Mouse (Mus musculus) liver, embryonic 15.5 days (tissue): ENCODE measurements around the gene Fam72a. TPM values are rescaled to one million over a fixed set of nuclear protein-coding genes. Genes with fewer than 3 reads are reported as not detected.

Experiments
- ATAC-seq: fragments of 200-750 bp; cut with Nextera tagmentation; 2 replicates; pipeline ENCODE4 v1.8.0; 2017; ENCODE audit warnings: moderate number of reproducible peaks, mild to moderate bottlenecking, moderate library complexity; ENCODE audit not compliant: insufficient read depth
- H3K27ac ChIP-seq: fragments of 300-500 bp; sonication (generic); replicated peaks from 2 replicates; pipeline ENCODE4 v1.5.1; 2015; ENCODE audit warnings: mild to moderate bottlenecking, inconsistent platforms
- H3K27me3 ChIP-seq: fragments of 300-500 bp; sonication (generic); 2 replicates; pipeline ENCODE4 v1.6.1; 2015; ENCODE audit warnings: mild to moderate bottlenecking, inconsistent platforms
- H3K36me3 ChIP-seq: fragments of 300-500 bp; sonication (generic); replicated peaks from 2 replicates; pipeline ENCODE4 v1.6.1; 2015; ENCODE audit warnings: moderate library complexity, mild to moderate bottlenecking, inconsistent platforms
- H3K4me1 ChIP-seq: fragments of 300-500 bp; sonication (generic); replicated peaks from 2 replicates; pipeline ENCODE4 v1.6.1; 2015; ENCODE audit warnings: inconsistent platforms
- H3K4me2 ChIP-seq: fragments of 300-500 bp; sonication (generic); 2 replicates; pipeline ENCODE4 v1.6.1; 2015; ENCODE audit warnings: moderate library complexity, mild to moderate bottlenecking, inconsistent platforms
- H3K4me3 ChIP-seq: fragments of 300-500 bp; sonication (generic); replicated peaks from 2 replicates; pipeline ENCODE4 v1.5.1; 2015; ENCODE audit warnings: mild to moderate bottlenecking, inconsistent platforms
- H3K9ac ChIP-seq: fragments of 300-500 bp; sonication (generic); 2 replicates; pipeline ENCODE4 v1.6.1; 2015; ENCODE audit warnings: moderate library complexity, mild to moderate bottlenecking, inconsistent platforms
- H3K9me3 ChIP-seq: fragments of 300-500 bp; sonication (generic); replicated peaks from 2 replicates; pipeline ENCODE4 v1.6.1; 2016; ENCODE audit warnings: inconsistent platforms
- WGBS: fragments of 180-500 bp; shearing (Covaris S2); methylation state at CpG from one replicate; pipeline ENCODE4 v1.1.7; 2015; ENCODE audit warnings: mixed read lengths; ENCODE audit not compliant: insufficient replicate concordance; 5-methylcytosine and 5-hydroxymethylcytosine counted together
- polyA plus RNA-seq: library from polyadenylated mRNA; unstranded; fragments of >200 nt; fragmentation: Nextera tagmentation; extraction: Ambion mirVana; gene quantifications from 2 replicates; pipeline ENCODE4 v1.2.1, GENCODE M21; 2015

Gene Fam72a
- polyA plus RNA-seq, 1 experiment from 2014 or later: 1.5 TPM

DNA sequence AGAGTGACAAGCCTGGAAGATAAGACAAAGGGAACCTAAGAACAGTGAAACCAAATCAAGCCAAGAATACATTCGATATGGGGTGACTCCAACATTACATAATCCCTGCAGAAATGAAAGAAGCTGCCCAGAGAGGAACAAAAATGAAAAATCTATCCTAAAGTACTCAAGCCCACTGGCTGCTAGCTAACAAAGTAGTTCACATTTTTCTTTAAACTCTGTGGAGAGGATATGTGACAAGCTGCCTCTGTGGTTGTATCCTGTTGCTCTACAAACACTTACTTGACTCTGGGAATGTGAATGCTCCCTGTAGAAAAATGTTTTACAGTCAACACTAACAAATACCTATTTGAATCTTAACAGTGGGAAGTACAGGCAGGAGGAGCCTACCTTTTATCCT lies 26.0 kb upstream of the Fam72a start:
- no peak overlapping the region for H3K4me3 ChIP-seq
- WGBS: 56% methylated on average over 1 of the region's 1 CpGs
- ATAC-seq: no peak
- no peak overlapping the region for H3K27ac ChIP-seq
- H3K36me3 ChIP-seq: no peaks in the 10 kb centered on the region
- H3K4me1 ChIP-seq: no peaks in the 10 kb centered on the region; the same call in 1 of the 2 replicates
- no peaks in the 10 kb centered on the region for H3K27me3 ChIP-seq
- H3K9ac ChIP-seq: no peak overlapping the region
- no peaks in the 10 kb centered on the region for H3K9me3 ChIP-seq
- no peak overlapping the region for H3K4me2 ChIP-seq

DNA sequence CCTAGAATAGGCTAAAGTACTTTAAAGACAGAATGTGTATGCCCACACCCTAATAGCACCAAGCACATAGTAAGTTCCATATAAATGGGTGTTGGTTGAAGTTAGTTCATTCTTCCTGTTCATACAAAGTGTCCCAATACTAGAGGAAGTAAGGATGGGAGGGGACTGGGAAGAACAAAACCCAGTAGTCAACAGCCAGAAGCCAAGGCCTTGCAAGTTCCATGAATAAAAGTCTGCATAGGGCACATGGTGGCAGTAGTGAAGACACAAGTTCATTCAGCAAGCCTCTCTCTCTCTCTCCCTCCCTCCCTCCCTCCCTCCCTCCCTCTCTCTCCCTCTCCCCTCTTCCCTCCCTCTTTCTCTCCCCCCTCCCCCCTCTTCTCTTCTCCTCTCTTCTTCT lies 16.6 kb upstream of the Fam72a start:
- no peaks in the 10 kb centered on the region for H3K9me3 ChIP-seq
- H3K4me3 ChIP-seq: no peak overlapping the region
- H3K27ac ChIP-seq: no peak overlapping the region
- no peak for ATAC-seq
- H3K4me2 ChIP-seq: no peak overlapping the region
- H3K36me3 ChIP-seq: no peaks in the 10 kb centered on the region
- H3K4me1 ChIP-seq: 0 out of 2 replicates have a peak, but pooled peaks cover 6% of the 10 kb centered on the region
- no peaks in the 10 kb centered on the region for H3K27me3 ChIP-seq
- no peak overlapping the region for H3K9ac ChIP-seq

DNA sequence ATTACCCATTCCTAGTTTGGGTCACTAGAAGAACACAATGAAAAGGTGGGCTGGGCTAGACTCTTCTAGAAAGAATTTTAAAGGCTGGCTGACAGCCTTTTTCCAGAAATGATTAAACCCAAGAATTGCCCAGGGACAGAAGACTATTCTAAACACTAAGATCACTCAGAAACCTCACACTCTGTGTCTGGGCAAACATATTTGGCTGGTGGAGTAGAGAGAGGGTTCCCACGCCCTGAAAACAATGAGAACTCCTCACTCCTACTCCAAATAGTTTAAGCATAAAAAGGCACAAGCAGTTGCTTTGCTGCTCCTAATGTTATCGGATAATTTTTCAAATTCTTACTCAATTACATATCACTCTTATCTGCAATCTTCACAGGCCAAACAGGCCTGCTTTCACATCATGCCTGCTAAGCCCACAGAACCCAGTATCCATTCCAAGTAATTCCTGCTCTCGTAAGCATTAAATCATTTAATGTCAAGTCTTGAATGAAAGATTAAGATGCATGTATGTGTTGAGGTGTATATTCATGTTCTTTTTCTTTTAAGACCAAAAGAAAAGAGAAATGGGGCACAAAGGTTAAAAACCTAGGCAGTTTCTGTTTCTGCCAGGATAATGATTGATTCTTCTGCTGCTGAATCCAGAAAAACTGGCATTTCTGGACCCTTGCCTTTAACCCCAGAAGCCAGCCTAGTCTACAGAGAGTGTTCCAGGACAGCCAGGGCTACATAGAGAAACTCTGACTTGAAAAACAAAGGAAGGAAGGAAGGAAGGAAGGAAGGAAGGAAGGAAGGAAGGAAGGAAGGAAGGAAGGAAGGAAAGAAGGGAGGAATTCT lies 15.8 kb upstream of the Fam72a start:
- Histone ChIP-seq H3K4me3 (no peak overlapping the region), H3K9ac (no peak overlapping the region), H3K36me3 (no peaks in the 10 kb centered on the region), H3K27me3 (no peaks in the 10 kb centered on the region), H3K4me1 (0 out of 2 replicates have a peak, but pooled peaks cover 6% of the 10 kb centered on the region), H3K4me2 (no peak overlapping the region), H3K27ac (no peak overlapping the region), H3K9me3 (no peaks in the 10 kb centered on the region)
- ATAC-seq: no peak
- WGBS: 62% methylated on average over 3 of the region's 3 CpGs

DNA sequence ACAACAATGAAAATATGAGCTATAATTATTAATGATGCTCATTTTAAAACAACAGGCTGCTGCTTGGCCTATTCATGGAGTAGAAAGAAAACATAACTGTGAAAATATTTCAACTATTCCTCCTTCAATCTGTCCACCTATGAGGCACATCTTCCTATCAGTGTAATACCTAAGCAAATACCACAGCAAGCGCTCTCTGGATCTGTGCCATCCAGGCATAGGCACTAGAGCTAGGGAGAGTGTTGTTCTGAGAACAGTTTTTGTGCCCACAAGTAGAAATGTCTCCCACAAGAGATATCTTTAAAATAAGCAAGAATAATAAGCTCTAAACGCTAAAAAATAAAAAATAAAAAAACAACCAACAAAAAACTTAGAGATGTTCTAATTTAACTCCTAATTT lies 14.6 kb upstream of the Fam72a start:
- Histone ChIP-seq H3K4me2 (no peak overlapping the region), H3K36me3 (no peaks in the 10 kb centered on the region), H3K9ac (no peak overlapping the region), H3K9me3 (no peaks in the 10 kb centered on the region), H3K4me3 (no peak overlapping the region), H3K27me3 (no peaks in the 10 kb centered on the region), H3K27ac (no peak overlapping the region), H3K4me1 (0 out of 2 replicates have a peak, but pooled peaks cover 6% of the 10 kb centered on the region)
- 70% methylated on average over 2 of the region's 2 CpGs for WGBS
- no peak for ATAC-seq

DNA sequence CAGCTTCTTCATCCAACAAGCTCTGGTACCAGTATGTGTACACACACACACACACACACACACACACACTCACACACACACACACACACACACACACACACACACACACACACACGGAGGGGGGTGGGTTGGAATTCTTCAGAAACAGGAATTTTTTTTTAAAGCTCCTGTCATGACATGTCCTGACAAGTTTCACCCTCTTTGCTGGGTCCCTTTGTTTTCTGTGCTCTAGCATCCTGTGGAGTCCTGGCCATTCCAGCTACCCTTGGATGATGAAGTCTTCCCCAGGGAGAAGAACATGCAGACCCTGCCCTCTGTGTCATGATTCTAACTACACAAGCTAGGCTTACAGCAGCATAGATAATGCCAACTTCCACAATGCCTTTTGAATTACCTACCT lies 13.5 kb upstream of the Fam72a start:
- no peak overlapping the region for H3K9ac ChIP-seq
- no peak overlapping the region for H3K4me2 ChIP-seq
- ATAC-seq: no peak
- H3K4me1 ChIP-seq: 0 out of 2 replicates have a peak, but pooled peaks cover 6% of the 10 kb centered on the region
- no peak overlapping the region for H3K4me3 ChIP-seq
- H3K36me3 ChIP-seq: no peaks in the 10 kb centered on the region
- WGBS: 56% methylated on average over 1 of the region's 1 CpGs
- no peaks in the 10 kb centered on the region for H3K27me3 ChIP-seq
- H3K9me3 ChIP-seq: no peaks in the 10 kb centered on the region
- no peak overlapping the region for H3K27ac ChIP-seq

DNA sequence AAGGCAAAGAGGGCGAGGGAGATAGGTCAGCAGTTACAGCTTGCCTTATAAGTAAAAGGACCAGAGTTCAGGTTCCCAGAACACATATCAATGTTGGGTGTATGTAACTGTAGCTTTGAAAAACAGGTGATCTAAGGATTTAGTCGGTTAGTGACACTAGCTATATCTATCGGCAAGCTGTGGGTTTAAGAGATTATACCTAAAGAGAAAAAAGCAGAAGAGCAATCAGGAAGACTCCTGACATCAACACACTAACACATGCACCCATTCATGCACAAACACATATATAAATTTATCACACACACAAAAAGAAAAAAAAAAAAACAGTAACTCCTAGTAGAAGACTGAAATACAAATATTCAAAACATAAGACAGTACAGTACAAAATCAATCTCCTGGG lies 11.1 kb upstream of the Fam72a start:
- 53% methylated on average over 3 of the region's 3 CpGs for WGBS
- H3K27me3 ChIP-seq: no peaks in the 10 kb centered on the region
- H3K9me3 ChIP-seq: no peaks in the 10 kb centered on the region
- no peak for ATAC-seq
- H3K4me3 ChIP-seq: no peak overlapping the region
- H3K4me1 ChIP-seq: 0 out of 2 replicates have a peak, but pooled peaks cover 6% of the 10 kb centered on the region
- H3K27ac ChIP-seq: no peak overlapping the region
- no peaks in the 10 kb centered on the region for H3K36me3 ChIP-seq
- H3K4me2 ChIP-seq: no peak overlapping the region
- H3K9ac ChIP-seq: no peak overlapping the region

DNA sequence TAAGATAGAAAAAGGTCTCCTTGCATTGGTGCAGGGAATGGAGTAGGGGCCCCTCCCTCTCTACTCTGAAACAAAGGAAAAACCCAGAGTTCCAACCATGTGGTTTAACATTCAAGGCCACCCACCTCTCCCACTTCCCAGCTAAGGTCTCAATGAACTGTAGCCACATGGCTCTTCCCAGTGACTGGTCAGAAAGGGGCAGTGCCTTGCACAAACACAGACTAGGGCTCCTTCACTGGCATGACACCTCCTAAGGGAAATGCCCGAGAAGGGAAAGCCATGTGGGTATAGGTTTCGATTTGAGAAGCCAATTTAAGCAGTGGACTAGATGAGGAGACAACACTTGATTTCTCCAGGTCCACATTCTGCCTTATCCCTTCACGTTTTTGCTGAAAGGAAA lies 3.9 kb upstream of the Fam72a start:
- H3K27ac ChIP-seq: no peak overlapping the region
- H3K36me3 ChIP-seq: no peaks in the 10 kb centered on the region
- H3K9ac ChIP-seq: no peak overlapping the region
- H3K27me3 ChIP-seq: no peaks in the 10 kb centered on the region
- H3K4me2 ChIP-seq: peak overlapping the region; percentile 99
- peaks cover 43% of the 10 kb centered on the region for H3K4me1 ChIP-seq
- ATAC-seq: no peak
- no peaks in the 10 kb centered on the region for H3K9me3 ChIP-seq
- no peak overlapping the region for H3K4me3 ChIP-seq
- 52% methylated on average over 3 of the region's 3 CpGs for WGBS

DNA sequence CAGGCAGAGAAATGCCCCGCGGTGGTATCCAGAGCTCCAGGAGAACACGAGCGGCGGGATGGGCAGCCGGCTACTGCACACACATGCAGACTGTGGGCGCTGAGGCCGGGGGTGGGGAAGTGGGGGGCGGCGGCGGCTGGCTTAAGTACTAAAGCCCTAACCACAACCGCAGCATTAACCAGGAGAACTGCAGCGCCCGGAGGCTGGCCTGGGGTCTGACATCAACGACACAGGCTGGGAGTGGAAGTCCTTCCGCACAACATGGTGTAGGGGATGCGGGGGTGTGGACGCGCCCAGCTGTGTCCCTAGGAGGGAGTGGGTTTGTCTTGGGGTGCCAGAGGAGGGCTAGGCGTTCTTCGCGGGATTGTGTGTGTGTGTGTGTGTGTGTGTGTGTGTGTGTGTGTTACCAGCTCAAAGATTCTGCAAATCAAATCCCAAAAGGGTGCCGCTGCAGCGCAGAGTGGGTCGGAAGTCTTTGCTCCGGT lies 2.6 kb upstream of the Fam72a start:
- Histone ChIP-seq H3K36me3 (no peaks in the 10 kb centered on the region), H3K9me3 (no peaks in the 10 kb centered on the region), H3K9ac (peak overlapping the region; percentile 90), H3K27ac (peak overlapping the region; percentile 94; the same call in 1 of the 2 replicates), H3K27me3 (no peaks in the 10 kb centered on the region), H3K4me3 (peak overlapping the region; percentile 90), H3K4me2 (peak overlapping the region; percentile 99), H3K4me1 (peaks cover 55% of the 10 kb centered on the region)
- no peak for ATAC-seq
- 3% methylated on average over 26 of the region's 26 CpGs for WGBS

DNA sequence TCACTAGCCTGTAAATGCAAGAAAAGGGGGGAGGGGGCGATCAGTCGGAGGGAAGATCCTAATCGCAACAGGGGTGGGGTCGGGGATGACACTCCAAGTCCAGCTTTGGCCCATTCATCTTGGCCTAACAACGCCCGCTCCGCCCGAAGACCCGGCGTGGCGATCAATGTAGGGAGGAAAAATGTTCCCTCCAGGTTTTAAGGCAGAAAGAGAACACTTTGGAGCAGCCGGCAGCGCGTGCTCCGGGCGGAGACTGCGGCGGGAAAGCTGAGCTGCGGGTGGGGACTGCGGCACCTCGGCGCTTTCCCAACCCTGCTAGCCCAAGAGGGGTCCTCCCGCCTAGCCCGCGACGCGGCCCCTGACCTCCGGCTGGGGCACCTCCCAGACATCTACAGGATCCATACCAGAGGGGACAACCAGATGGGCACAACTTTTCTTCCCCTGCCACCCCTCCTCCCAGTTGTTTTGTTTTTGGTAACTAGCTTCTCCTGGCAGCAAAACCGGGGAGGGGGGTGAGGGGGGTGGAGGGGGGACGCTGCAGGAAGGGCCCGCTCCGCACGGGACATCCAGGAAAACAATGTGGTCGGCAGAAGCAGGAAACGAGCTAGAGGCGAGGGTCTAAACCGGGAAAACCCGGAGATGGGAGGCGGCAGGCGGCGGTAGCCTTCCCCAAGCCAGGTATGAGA lies 2.0 kb upstream of the Fam72a start:
- peak overlapping the region; percentile 90 for H3K9ac ChIP-seq
- no peaks in the 10 kb centered on the region for H3K36me3 ChIP-seq
- H3K4me3 ChIP-seq: peak overlapping the region; percentile 90
- H3K9me3 ChIP-seq: no peaks in the 10 kb centered on the region
- no peak for ATAC-seq
- no peaks in the 10 kb centered on the region for H3K27me3 ChIP-seq
- H3K27ac ChIP-seq: peak overlapping the region; percentile 94
- H3K4me1 ChIP-seq: peaks cover 55% of the 10 kb centered on the region
- peak overlapping the region; percentile 99 for H3K4me2 ChIP-seq
- under 1% methylated on average over 41 of the region's 41 CpGs for WGBS

DNA sequence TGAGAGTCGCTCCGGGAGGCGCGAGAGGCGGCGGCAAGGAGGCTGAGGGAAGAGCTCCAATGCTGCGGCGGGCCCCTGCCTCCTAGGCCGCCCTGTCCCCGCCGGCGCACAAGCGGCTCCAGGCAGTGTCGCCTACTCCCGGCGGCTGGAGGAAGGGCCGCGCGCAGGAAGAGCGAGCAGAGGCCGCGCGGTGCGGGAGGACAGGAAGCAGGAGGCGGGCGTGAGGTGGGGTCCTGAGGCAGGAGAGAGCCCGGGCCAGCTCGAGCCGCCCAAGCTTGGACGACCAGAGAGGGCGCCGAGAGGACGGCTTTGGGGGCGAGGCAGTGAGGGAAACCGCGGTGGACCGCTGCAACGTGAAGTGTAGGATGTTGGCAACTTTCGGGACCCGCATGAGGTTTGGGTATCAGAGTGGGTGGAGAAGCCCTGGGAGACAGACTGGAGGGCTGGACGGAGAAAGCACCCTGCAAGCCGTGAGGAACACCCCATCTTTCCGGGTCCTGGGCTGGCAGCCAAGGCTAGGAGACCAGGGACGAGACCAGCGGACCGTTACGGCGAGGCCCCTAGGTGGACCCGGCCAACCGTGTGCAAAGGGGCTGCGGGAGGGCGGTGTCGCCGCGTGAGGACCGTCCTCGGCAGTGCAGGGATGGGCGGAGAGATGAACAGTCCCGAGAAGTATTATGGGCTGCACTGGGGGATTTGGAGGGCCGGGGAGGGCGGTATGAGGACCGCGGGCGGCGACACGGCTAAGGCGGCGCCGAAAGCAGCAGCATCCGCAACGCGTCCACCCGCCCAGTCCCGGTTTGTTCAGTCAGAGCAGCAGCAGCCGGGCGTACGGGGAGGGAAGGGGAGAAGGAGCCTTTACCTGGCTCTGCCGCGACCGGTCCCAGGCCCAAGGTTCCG lies 1.1 kb upstream of the Fam72a start:
- Histone ChIP-seq H3K4me3 (peak overlapping the region; percentile 90), H3K4me2 (peak overlapping the region; percentile 99), H3K27me3 (no peaks in the 10 kb centered on the region), H3K9me3 (no peaks in the 10 kb centered on the region), H3K36me3 (no peaks in the 10 kb centered on the region), H3K4me1 (peaks cover 55% of the 10 kb centered on the region), H3K9ac (peak overlapping the region; percentile 90), H3K27ac (peak overlapping the region; percentile 94)
- under 1% methylated on average over 81 of the region's 81 CpGs for WGBS
- peak; percentile 43 for ATAC-seq
